Mouse (Mus musculus): ENCODE data around the gene Yap1. TPM values are rescaled to one million over a fixed set of nuclear protein-coding genes. Genes with fewer than 3 reads are reported as not detected.
A peak's percentile ranks its signal among the peaks of the same experiment; 100 is the strongest.

The Yap1 gene
- polyA plus RNA-seq, 1 experiment from 2014 or later, result 32.2 TPM

- Histone ChIP-seq H3K4me3 (ENCODE audit: low read depth, low read length) (no peak overlapping the region), H3K27ac (replicated peaks; ENCODE audit: low read depth, low read length) (no peak overlapping the region), H3K9ac (ENCODE audit: low read depth, low read length) (no peak overlapping the region), H3K27me3 (replicated peaks; ENCODE audit: control insufficient read depth, insufficient read depth, low read length) (no peaks in the 10 kb centered on the region), H3K4me1 (ENCODE audit: control insufficient read depth, insufficient read depth, low read length) (no peaks in the 10 kb centered on the region), H3K36me3 (ENCODE audit: control insufficient read depth, insufficient read depth, low read length) (peaks cover 53% of the 10 kb centered on the region), H3K4me2 (ENCODE audit: low read depth, low read length) (no peak overlapping the region), H3K9me3 (ENCODE audit: control insufficient read depth, low read length) (peaks cover 18% of the 10 kb centered on the region)
- WGBS, result 89% methylated on average over 3 of the region's 3 CpGs
- ATAC-seq (ENCODE audit: low read depth) (no peak), DNase-seq (ENCODE audit: low spot score) (no peak)
Measured at GRCm38 (mm10) chr9:7928207-7928793, 76.1 kb downstream of the Yap1 start.

GRCm38 (mm10) chr9:7914925-7915324 lies 89.5 kb downstream of the Yap1 start:
- no peak overlapping the region for H3K4me3 ChIP-seq (ENCODE audit: low read depth, low read length)
- H3K9ac ChIP-seq (ENCODE audit: low read depth, low read length), result no peak overlapping the region
- H3K9me3 ChIP-seq (ENCODE audit: control insufficient read depth, low read length), result no peaks in the 10 kb centered on the region
- peak overlapping the region; percentile 53 for H3K4me2 ChIP-seq (ENCODE audit: low read depth, low read length)
- no peak for ATAC-seq (ENCODE audit: low read depth)
- no peaks in the 10 kb centered on the region for H3K27me3 ChIP-seq (replicated peaks; ENCODE audit: control insufficient read depth, insufficient read depth, low read length)
- H3K36me3 ChIP-seq (ENCODE audit: control insufficient read depth, insufficient read depth, low read length), result no peaks in the 10 kb centered on the region
- 60% methylated on average over 8 of the region's 8 CpGs for WGBS
- no peaks in the 10 kb centered on the region for H3K4me1 ChIP-seq (ENCODE audit: control insufficient read depth, insufficient read depth, low read length)
- no peak for DNase-seq (ENCODE audit: low spot score)
- no peak overlapping the region for H3K27ac ChIP-seq (replicated peaks; ENCODE audit: low read depth, low read length)

GRCm38 (mm10) chr9:7914487-7914886 lies 89.9 kb downstream of the Yap1 start:
- H3K36me3 ChIP-seq (ENCODE audit: control insufficient read depth, insufficient read depth, low read length), result no peaks in the 10 kb centered on the region
- 0 out of 2 replicates have a peak overlapping the region, but pooled peaks have one; percentile 0 for H3K9ac ChIP-seq (ENCODE audit: low read depth, low read length)
- no peaks in the 10 kb centered on the region for H3K27me3 ChIP-seq (replicated peaks; ENCODE audit: control insufficient read depth, insufficient read depth, low read length)
- ATAC-seq (ENCODE audit: low read depth) (peak; percentile 92), DNase-seq (ENCODE audit: low spot score) (peak; percentile 90)
- H3K4me2 ChIP-seq (ENCODE audit: low read depth, low read length), result peak overlapping the region; percentile 53
- H3K27ac ChIP-seq (replicated peaks; ENCODE audit: low read depth, low read length), result no peak overlapping the region
- peak overlapping the region; percentile 18 for H3K4me3 ChIP-seq (ENCODE audit: low read depth, low read length)
- no peaks in the 10 kb centered on the region for H3K4me1 ChIP-seq (ENCODE audit: control insufficient read depth, insufficient read depth, low read length)
- under 1% methylated on average over 11 of the region's 11 CpGs for WGBS
- no peaks in the 10 kb centered on the region for H3K9me3 ChIP-seq (ENCODE audit: control insufficient read depth, low read length)

GRCm38 (mm10) chr9:7913953-7914352 lies 90.4 kb downstream of the Yap1 start:
- H3K27ac ChIP-seq (replicated peaks; ENCODE audit: low read depth, low read length), result no peak overlapping the region
- DNase-seq (ENCODE audit: low spot score) (no peak), ATAC-seq (ENCODE audit: low read depth) (peak; percentile 53)
- H3K4me3 ChIP-seq (ENCODE audit: low read depth, low read length), result peak overlapping the region; percentile 18
- 67% methylated on average over 19 of the region's 19 CpGs for WGBS
- H3K9ac ChIP-seq (ENCODE audit: low read depth, low read length), result 0 out of 2 replicates have a peak overlapping the region, but pooled peaks have one; percentile 0
- H3K36me3 ChIP-seq (ENCODE audit: control insufficient read depth, insufficient read depth, low read length), result no peaks in the 10 kb centered on the region
- peak overlapping the region; percentile 53 for H3K4me2 ChIP-seq (ENCODE audit: low read depth, low read length)
- H3K27me3 ChIP-seq (replicated peaks; ENCODE audit: control insufficient read depth, insufficient read depth, low read length), result no peaks in the 10 kb centered on the region
- no peaks in the 10 kb centered on the region for H3K9me3 ChIP-seq (ENCODE audit: control insufficient read depth, low read length)
- H3K4me1 ChIP-seq (ENCODE audit: control insufficient read depth, insufficient read depth, low read length), result no peaks in the 10 kb centered on the region

GRCm38 (mm10) chr9:7907351-7907985 lies 96.9 kb downstream of the Yap1 start:
- no peak overlapping the region for H3K4me3 ChIP-seq (ENCODE audit: low read depth, low read length)
- no peak for ATAC-seq (ENCODE audit: low read depth)

GRCm38 (mm10) chr9:7906564-7906963 lies 97.8 kb downstream of the Yap1 start:
- no peaks in the 10 kb centered on the region for H3K27me3 ChIP-seq (replicated peaks; ENCODE audit: control insufficient read depth, insufficient read depth, low read length)
- WGBS, result 69% methylated on average over 1 of the region's 1 CpGs
- H3K9ac ChIP-seq (ENCODE audit: low read depth, low read length), result no peak overlapping the region
- H3K27ac ChIP-seq (replicated peaks; ENCODE audit: low read depth, low read length), result no peak overlapping the region
- H3K36me3 ChIP-seq (ENCODE audit: control insufficient read depth, insufficient read depth, low read length), result no peaks in the 10 kb centered on the region
- H3K4me1 ChIP-seq (ENCODE audit: control insufficient read depth, insufficient read depth, low read length), result peaks cover 11% of the 10 kb centered on the region
- DNase-seq (ENCODE audit: low spot score) (no peak), ATAC-seq (ENCODE audit: low read depth) (no peak)
- no peaks in the 10 kb centered on the region for H3K9me3 ChIP-seq (ENCODE audit: control insufficient read depth, low read length)
- no peak overlapping the region for H3K4me2 ChIP-seq (ENCODE audit: low read depth, low read length)
- no peak overlapping the region for H3K4me3 ChIP-seq (ENCODE audit: low read depth, low read length)

More at GRCm38 (mm10) chr9:7907351-7907985, 96.9 kb downstream of the Yap1 start:
- Histone ChIP-seq H3K9me3 (ENCODE audit: control insufficient read depth, low read length) (no peaks in the 10 kb centered on the region), H3K4me2 (ENCODE audit: low read depth, low read length) (no peak overlapping the region), H3K9ac (ENCODE audit: low read depth, low read length) (no peak overlapping the region), H3K36me3 (ENCODE audit: control insufficient read depth, insufficient read depth, low read length) (no peaks in the 10 kb centered on the region), H3K4me1 (ENCODE audit: control insufficient read depth, insufficient read depth, low read length) (peaks cover 5% of the 10 kb centered on the region), H3K27ac (replicated peaks; ENCODE audit: low read depth, low read length) (no peak overlapping the region), H3K27me3 (replicated peaks; ENCODE audit: control insufficient read depth, insufficient read depth, low read length) (no peaks in the 10 kb centered on the region)
- WGBS, result 85% methylated on average over 2 of the region's 2 CpGs
- DNase-seq (ENCODE audit: low spot score), result no peak

- no peaks in the 10 kb centered on the region for H3K9me3 ChIP-seq (ENCODE audit: control insufficient read depth, low read length)
- H3K4me3 ChIP-seq (ENCODE audit: low read depth, low read length), result no peak overlapping the region
- H3K36me3 ChIP-seq (ENCODE audit: control insufficient read depth, insufficient read depth, low read length), result no peaks in the 10 kb centered on the region
- no peak overlapping the region for H3K9ac ChIP-seq (ENCODE audit: low read depth, low read length)
- 36% methylated on average over 5 of the region's 5 CpGs for WGBS
- H3K27ac ChIP-seq (replicated peaks; ENCODE audit: low read depth, low read length), result no peak overlapping the region
- no peak overlapping the region for H3K4me2 ChIP-seq (ENCODE audit: low read depth, low read length)
- peak; percentile 75 for ATAC-seq (ENCODE audit: low read depth)
- peak; percentile 45 for DNase-seq (ENCODE audit: low spot score)
- no peaks in the 10 kb centered on the region for H3K27me3 ChIP-seq (replicated peaks; ENCODE audit: control insufficient read depth, insufficient read depth, low read length)
- H3K4me1 ChIP-seq (ENCODE audit: control insufficient read depth, insufficient read depth, low read length), result peaks cover 11% of the 10 kb centered on the region
Measured at GRCm38 (mm10) chr9:7903825-7904224, 100.6 kb downstream of the Yap1 start.

GRCm38 (mm10) chr9:7903262-7903661 lies 101.1 kb downstream of the Yap1 start:
- Histone ChIP-seq H3K27me3 (replicated peaks; ENCODE audit: control insufficient read depth, insufficient read depth, low read length) (no peaks in the 10 kb centered on the region), H3K4me2 (ENCODE audit: low read depth, low read length) (no peak overlapping the region), H3K4me3 (ENCODE audit: low read depth, low read length) (no peak overlapping the region), H3K27ac (replicated peaks; ENCODE audit: low read depth, low read length) (no peak overlapping the region), H3K9me3 (ENCODE audit: control insufficient read depth, low read length) (no peaks in the 10 kb centered on the region), H3K9ac (ENCODE audit: low read depth, low read length) (no peak overlapping the region), H3K36me3 (ENCODE audit: control insufficient read depth, insufficient read depth, low read length) (no peaks in the 10 kb centered on the region), H3K4me1 (ENCODE audit: control insufficient read depth, insufficient read depth, low read length) (peaks cover 11% of the 10 kb centered on the region)
- DNase-seq (ENCODE audit: low spot score), result no peak
- ATAC-seq (ENCODE audit: low read depth), result no peak
- 61% methylated on average over 2 of the region's 2 CpGs for WGBS

GRCm38 (mm10) chr9:7902311-7902710 lies 102.1 kb downstream of the Yap1 start:
- 17% methylated on average over 7 of the region's 7 CpGs for WGBS
- Histone ChIP-seq H3K27me3 (replicated peaks; ENCODE audit: control insufficient read depth, insufficient read depth, low read length) (no peaks in the 10 kb centered on the region), H3K4me1 (ENCODE audit: control insufficient read depth, insufficient read depth, low read length) (peaks cover 11% of the 10 kb centered on the region), H3K27ac (replicated peaks; ENCODE audit: low read depth, low read length) (0 out of 2 replicates have a peak overlapping the region, but pooled peaks have one; percentile 39), H3K9me3 (ENCODE audit: control insufficient read depth, low read length) (no peaks in the 10 kb centered on the region), H3K4me3 (ENCODE audit: low read depth, low read length) (no peak overlapping the region), H3K9ac (ENCODE audit: low read depth, low read length) (no peak overlapping the region), H3K36me3 (ENCODE audit: control insufficient read depth, insufficient read depth, low read length) (no peaks in the 10 kb centered on the region), H3K4me2 (ENCODE audit: low read depth, low read length) (no peak overlapping the region)
- DNase-seq (ENCODE audit: low spot score), result peak; percentile 41
- ATAC-seq (ENCODE audit: low read depth), result no peak

Data from embryonic facial prominence, embryonic 14.5 days (tissue).